Mouse (Mus musculus) heart, adult 9 months (tissue): ENCODE results near the gene Mycbp.
"Not testable (repeated sequence)": the region's sequence is repeated elsewhere in the genome, so short reads cannot be mapped to it uniquely, and the experiment has no call there.

Source experiments
- DNase-seq, 2 experiments: peaks; one replicate each; pipeline ENCODE4 v3.0.0; 2022; ENCODE audit warnings: low spot score in 2 of 2

Mycbp gene

GRCm38 (mm10) chr4:123940878-123941277 is 36.2 kb downstream of the Mycbp start:
- not testable (repeated sequence) for DNase-seq

- no peak for DNase-seq
These were observed 42.1 kb downstream of the Mycbp start for GRCm38 (mm10) chr4:123946701-123947100.

GRCm38 (mm10) chr4:123947149-123947548 is 42.5 kb downstream of the Mycbp start:
- peak in 1 of 2 experiments; percentile 15 for DNase-seq

- DNase-seq, result no peak
These were observed 44.3 kb downstream of the Mycbp start for GRCm38 (mm10) chr4:123948901-123949300.

GRCm38 (mm10) chr4:123949649-123950048 is 45.0 kb downstream of the Mycbp start:
- no peak for DNase-seq

GRCm38 (mm10) chr4:123952059-123952458 is 47.4 kb downstream of the Mycbp start:
- DNase-seq, result peak in 1 of 2 experiments; percentile 10

- DNase-seq, result peak; percentile 30 to 33
These were observed 52.3 kb downstream of the Mycbp start for GRCm38 (mm10) chr4:123956703-123957491.

GRCm38 (mm10) chr4:123957492-123957808 is 52.8 kb downstream of the Mycbp start:
- no peak for DNase-seq

- DNase-seq, result no peak
These were observed 53.3 kb downstream of the Mycbp start for GRCm38 (mm10) chr4:123957891-123958290.

- DNase-seq, result no peak
These were observed 56.3 kb downstream of the Mycbp start for GRCm38 (mm10) chr4:123960955-123961354.
